Mouse (Mus musculus): Measurements from ENCODE around the gene Mnat1. TPM values are rescaled to one million over a fixed set of nuclear protein-coding genes. Genes with fewer than 3 reads are reported as not detected.

Gene Mnat1
- polyA plus RNA-seq, 1 experiment from 2014 or later = 51.6 TPM

DNA sequence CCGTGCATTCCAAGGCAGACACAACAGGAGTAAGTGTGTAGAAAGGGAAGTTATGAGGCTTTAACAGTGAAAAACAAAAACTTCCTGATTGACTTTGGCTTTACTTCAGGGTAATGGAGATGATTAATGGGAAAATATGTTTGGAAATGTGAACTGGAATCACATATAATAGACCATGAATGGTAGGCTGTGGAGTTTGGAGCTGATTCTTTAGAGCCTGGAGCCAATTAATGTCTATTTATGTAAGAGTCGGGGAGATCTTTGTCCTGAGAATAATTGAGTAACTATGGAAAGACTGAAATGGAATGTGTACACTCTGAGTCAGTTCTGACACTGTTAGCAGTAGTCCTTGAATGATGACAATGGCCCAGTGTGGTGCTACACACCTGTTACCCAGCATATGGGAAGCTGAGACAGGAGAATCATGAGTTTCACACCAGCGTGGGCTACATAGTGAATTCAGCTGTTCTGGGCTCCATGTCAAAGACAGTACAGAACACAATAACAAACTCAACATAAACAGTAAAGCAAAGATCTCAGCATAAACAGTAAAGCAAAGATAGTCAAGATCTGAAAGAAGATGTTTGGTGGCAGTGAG lies 142.0 kb downstream of the Mnat1 start:
- Histone ChIP-seq H3K4me3 (ENCODE audit: low read depth, low read length) (no peak overlapping the region), H3K36me3 (ENCODE audit: control insufficient read depth, insufficient read depth, low read length) (no peaks in the 10 kb centered on the region), H3K4me2 (ENCODE audit: low read depth, severe bottlenecking) (no peak overlapping the region), H3K4me1 (ENCODE audit: control insufficient read depth, insufficient read depth, low read length) (peaks cover 12% of the 10 kb centered on the region), H3K27ac (replicated peaks; ENCODE audit: low read depth, low read length) (no peak overlapping the region), H3K9ac (ENCODE audit: low read length) (no peak overlapping the region), H3K27me3 (ENCODE audit: control insufficient read depth, insufficient read depth, low read length) (no peaks in the 10 kb centered on the region), H3K9me3 (ENCODE audit: control insufficient read depth, low read length) (no peaks in the 10 kb centered on the region)
- ATAC-seq (ENCODE audit: insufficient number of reproducible peaks, low FRiP score, low TSS enrichment, low read depth) = no peak
- DNase-seq (ENCODE audit: low spot score) = no peak
- WGBS = 87% methylated on average over 3 of the region's 3 CpGs

DNA sequence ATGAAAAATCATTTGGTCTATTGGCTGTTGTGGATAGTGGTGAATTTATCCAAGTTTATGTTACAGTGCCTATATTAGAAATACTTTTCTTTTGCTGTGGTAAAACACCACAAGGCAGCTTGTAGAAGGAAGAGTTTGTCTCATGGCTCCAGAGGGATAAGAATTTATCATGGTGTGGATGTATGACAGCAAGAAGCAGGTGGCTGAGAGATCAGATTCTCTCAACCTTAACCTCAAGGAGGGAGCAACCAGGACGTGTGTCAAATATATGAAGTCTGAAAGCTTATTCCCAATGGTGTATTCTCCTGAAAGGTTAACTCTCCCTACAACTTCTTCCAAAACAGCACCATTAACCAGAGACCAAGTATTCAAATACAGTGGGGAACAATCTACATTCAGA lies 143.1 kb downstream of the Mnat1 start:
- Histone ChIP-seq H3K9me3 (ENCODE audit: control insufficient read depth, low read length) (no peaks in the 10 kb centered on the region), H3K4me2 (ENCODE audit: low read depth, severe bottlenecking) (no peak overlapping the region), H3K27me3 (ENCODE audit: control insufficient read depth, insufficient read depth, low read length) (no peaks in the 10 kb centered on the region), H3K9ac (ENCODE audit: low read length) (no peak overlapping the region), H3K4me1 (ENCODE audit: control insufficient read depth, insufficient read depth, low read length) (peaks cover 12% of the 10 kb centered on the region), H3K4me3 (ENCODE audit: low read depth, low read length) (no peak overlapping the region), H3K27ac (replicated peaks; ENCODE audit: low read depth, low read length) (no peak overlapping the region), H3K36me3 (ENCODE audit: control insufficient read depth, insufficient read depth, low read length) (no peaks in the 10 kb centered on the region)
- 90% methylated on average over 1 of the region's 1 CpGs for WGBS
- no peak for ATAC-seq (ENCODE audit: insufficient number of reproducible peaks, low FRiP score, low TSS enrichment, low read depth)
- no peak for DNase-seq (ENCODE audit: low spot score)

DNA sequence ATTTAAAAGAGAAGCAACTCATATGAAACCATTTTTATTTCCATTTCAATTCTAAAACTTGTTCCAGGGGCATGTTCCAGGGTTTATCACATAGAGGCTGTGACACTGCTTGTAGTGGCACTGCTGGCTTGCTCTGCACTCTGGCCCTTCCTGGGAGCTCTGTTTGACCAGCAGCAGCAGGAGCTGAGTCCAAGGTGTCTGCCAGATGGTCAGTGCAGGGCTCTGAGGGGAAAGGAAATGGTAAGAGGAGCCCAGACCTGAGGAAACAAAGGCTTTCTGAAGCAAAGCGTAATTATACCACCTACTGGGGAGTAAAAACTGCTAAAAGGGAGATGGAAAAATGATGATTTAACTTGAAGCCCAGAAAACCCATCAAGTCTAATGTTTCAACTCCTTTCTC lies 145.0 kb downstream of the Mnat1 start:
- no peak for ATAC-seq (ENCODE audit: insufficient number of reproducible peaks, low FRiP score, low TSS enrichment, low read depth)
- 50% methylated on average over 1 of the region's 1 CpGs for WGBS
- Histone ChIP-seq H3K36me3 (ENCODE audit: control insufficient read depth, insufficient read depth, low read length) (no peaks in the 10 kb centered on the region), H3K27ac (replicated peaks; ENCODE audit: low read depth, low read length) (peak overlapping the region; percentile 54; the same call in 1 of the 2 replicates), H3K4me3 (ENCODE audit: low read depth, low read length) (no peak overlapping the region), H3K9me3 (ENCODE audit: control insufficient read depth, low read length) (no peaks in the 10 kb centered on the region), H3K9ac (ENCODE audit: low read length) (no peak overlapping the region), H3K4me1 (ENCODE audit: control insufficient read depth, insufficient read depth, low read length) (peaks cover 15% of the 10 kb centered on the region), H3K27me3 (ENCODE audit: control insufficient read depth, insufficient read depth, low read length) (no peaks in the 10 kb centered on the region), H3K4me2 (ENCODE audit: low read depth, severe bottlenecking) (no peak overlapping the region)
- DNase-seq (ENCODE audit: low spot score) = no peak

DNA sequence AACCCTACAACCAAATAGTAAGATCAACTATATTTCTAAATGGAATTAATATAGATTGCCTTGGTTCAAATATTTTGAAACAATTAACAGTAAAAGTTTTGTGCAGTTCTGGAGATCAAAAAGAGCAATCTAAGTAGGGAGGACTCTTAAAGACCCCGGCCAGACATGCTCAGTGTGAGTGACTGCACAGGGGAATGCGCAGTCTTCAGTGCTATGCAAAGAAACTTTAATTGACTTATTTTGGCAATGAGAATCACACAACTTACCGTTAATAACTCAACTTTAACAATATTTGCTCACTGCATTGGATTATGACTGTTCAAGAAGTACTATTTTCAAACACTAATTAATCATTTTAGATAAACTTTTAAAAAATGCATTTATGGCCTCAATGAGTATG lies 146.0 kb downstream of the Mnat1 start:
- no peak overlapping the region for H3K4me3 ChIP-seq (ENCODE audit: low read depth, low read length)
- peaks cover 15% of the 10 kb centered on the region for H3K4me1 ChIP-seq (ENCODE audit: control insufficient read depth, insufficient read depth, low read length)
- no peaks in the 10 kb centered on the region for H3K9me3 ChIP-seq (ENCODE audit: control insufficient read depth, low read length)
- no peak overlapping the region for H3K27ac ChIP-seq (replicated peaks; ENCODE audit: low read depth, low read length)
- H3K36me3 ChIP-seq (ENCODE audit: control insufficient read depth, insufficient read depth, low read length) = no peaks in the 10 kb centered on the region
- no peak overlapping the region for H3K4me2 ChIP-seq (ENCODE audit: low read depth, severe bottlenecking)
- ATAC-seq (ENCODE audit: insufficient number of reproducible peaks, low FRiP score, low TSS enrichment, low read depth) (no peak), DNase-seq (ENCODE audit: low spot score) (no peak)
- WGBS = 60% methylated on average over 3 of the region's 3 CpGs
- H3K9ac ChIP-seq (ENCODE audit: low read length) = no peak overlapping the region
- H3K27me3 ChIP-seq (ENCODE audit: control insufficient read depth, insufficient read depth, low read length) = no peaks in the 10 kb centered on the region

DNA sequence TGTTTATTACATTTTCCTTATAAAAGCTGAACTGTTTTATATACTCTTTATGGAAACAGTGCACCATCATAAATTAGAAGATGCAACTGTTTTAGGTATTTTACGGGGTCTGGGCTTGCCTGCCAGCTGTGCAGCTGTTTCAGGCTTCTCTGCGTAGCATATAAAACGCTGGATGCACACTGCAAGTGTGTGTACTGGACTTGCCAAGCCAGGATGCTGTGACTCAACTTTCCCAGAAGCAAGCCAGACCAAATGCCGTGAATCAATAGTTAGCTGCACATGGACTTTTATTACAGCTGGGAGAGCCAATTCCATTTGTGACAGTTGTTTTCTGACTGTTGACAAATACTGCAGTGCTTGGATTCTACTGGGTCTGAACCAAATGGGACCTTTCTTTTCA lies 146.4 kb downstream of the Mnat1 start:
- H3K9ac ChIP-seq (ENCODE audit: low read length) = no peak overlapping the region
- peaks cover 15% of the 10 kb centered on the region for H3K4me1 ChIP-seq (ENCODE audit: control insufficient read depth, insufficient read depth, low read length)
- 0 out of 2 replicates have a peak overlapping the region, but pooled peaks have one; percentile 14 for H3K27ac ChIP-seq (replicated peaks; ENCODE audit: low read depth, low read length)
- ATAC-seq (ENCODE audit: insufficient number of reproducible peaks, low FRiP score, low TSS enrichment, low read depth) = 0 out of 2 replicates have a peak, but pooled peaks have one; percentile 51
- no peaks in the 10 kb centered on the region for H3K9me3 ChIP-seq (ENCODE audit: control insufficient read depth, low read length)
- no peak overlapping the region for H3K4me2 ChIP-seq (ENCODE audit: low read depth, severe bottlenecking)
- DNase-seq (ENCODE audit: low spot score) = peak; percentile 43
- no peaks in the 10 kb centered on the region for H3K27me3 ChIP-seq (ENCODE audit: control insufficient read depth, insufficient read depth, low read length)
- WGBS = 35% methylated on average over 4 of the region's 4 CpGs
- H3K4me3 ChIP-seq (ENCODE audit: low read depth, low read length) = no peak overlapping the region
- H3K36me3 ChIP-seq (ENCODE audit: control insufficient read depth, insufficient read depth, low read length) = no peaks in the 10 kb centered on the region

DNA sequence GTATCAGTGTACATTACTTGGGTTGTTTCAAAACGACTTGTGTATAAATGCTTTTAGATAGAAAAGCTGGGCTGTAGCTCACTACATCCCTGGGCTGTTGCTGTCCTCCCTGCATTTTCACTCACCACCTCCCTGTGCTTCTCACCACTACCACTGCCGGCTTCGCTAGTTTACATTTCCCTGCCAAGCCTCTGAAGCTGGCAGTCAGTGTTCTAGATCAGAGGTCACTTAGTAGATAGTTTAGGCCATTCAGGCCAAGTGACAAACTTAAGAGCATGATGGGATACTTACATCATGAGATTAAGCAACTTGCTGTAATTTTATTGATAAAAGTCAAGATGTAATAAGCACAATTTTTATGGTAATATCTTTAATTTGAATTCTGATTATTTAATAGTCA lies 151.4 kb downstream of the Mnat1 start:
- DNase-seq (ENCODE audit: low spot score) = no peak
- Histone ChIP-seq H3K36me3 (ENCODE audit: control insufficient read depth, insufficient read depth, low read length) (peaks cover 6% of the 10 kb centered on the region), H3K9ac (ENCODE audit: low read length) (no peak overlapping the region), H3K4me1 (ENCODE audit: control insufficient read depth, insufficient read depth, low read length) (peaks cover 6% of the 10 kb centered on the region), H3K27me3 (ENCODE audit: control insufficient read depth, insufficient read depth, low read length) (no peaks in the 10 kb centered on the region), H3K4me2 (ENCODE audit: low read depth, severe bottlenecking) (no peak overlapping the region), H3K27ac (replicated peaks; ENCODE audit: low read depth, low read length) (no peak overlapping the region), H3K4me3 (ENCODE audit: low read depth, low read length) (no peak overlapping the region), H3K9me3 (ENCODE audit: control insufficient read depth, low read length) (no peaks in the 10 kb centered on the region)
- WGBS = 92% methylated on average over 3 of the region's 3 CpGs
- ATAC-seq (ENCODE audit: insufficient number of reproducible peaks, low FRiP score, low TSS enrichment, low read depth) = no peak

DNA sequence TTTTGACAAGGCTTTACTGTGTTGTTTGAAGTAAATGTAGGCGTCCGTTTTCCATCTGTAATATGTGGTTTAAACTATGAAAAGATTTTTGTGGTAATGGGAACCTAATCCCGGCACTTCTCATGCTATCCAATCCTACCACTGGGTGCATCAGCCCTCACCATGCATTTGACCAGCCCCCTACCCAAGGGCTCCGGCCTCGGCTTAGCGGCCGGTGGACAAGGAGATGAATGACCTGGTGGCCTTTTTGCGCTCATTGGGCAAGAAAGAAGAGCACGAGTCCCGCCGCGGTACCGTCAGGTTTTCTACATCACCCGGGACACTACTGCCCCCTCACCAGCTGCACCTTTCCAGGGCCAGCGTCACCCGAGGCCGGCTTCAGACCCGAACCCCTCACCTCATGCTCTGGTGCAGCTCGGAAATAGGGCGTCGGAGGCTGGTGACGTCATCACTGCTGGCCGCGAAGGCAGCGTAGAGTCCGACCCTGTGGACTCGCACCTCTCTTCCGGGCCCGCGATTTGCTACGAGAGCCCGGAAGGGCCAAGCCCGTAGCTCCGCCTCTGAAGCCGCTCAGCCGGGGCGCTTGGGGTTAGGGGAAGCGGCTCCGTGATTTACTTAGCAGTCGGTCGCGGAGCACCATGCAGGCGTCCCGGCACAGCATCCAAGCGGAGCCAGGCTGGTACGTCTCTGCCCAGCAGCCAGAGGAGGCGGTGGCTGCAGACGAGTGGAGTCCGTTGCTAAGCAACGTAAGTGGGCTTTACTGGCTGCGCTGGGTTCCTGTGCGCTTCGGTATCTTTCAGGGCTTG lies 163.0 kb downstream of the Mnat1 start, which contains the start of the genes Trmt5 and Slc38a6:
TSS of gene Trmt5 (minus strand) at position 424 of the 806 bp plus-strand sequence.
TSS of gene Slc38a6 (plus strand) at position 493 of the 806 bp plus-strand sequence.
- Histone ChIP-seq H3K9ac (ENCODE audit: low read length) (peak within 1 kb of the TSS; percentile 81), H3K27ac (replicated peaks; ENCODE audit: low read depth, low read length) (peak within 1 kb of the TSS; percentile 77; the same call in 1 of the 2 replicates), H3K36me3 (ENCODE audit: control insufficient read depth, insufficient read depth, low read length) (peaks cover 6% of the 10 kb centered on the region; the same call in 1 of the 2 replicates), H3K27me3 (ENCODE audit: control insufficient read depth, insufficient read depth, low read length) (no peaks in the 10 kb centered on the region), H3K4me3 (ENCODE audit: low read depth, low read length) (peak within 1 kb of the TSS; percentile 72), H3K4me2 (ENCODE audit: low read depth, severe bottlenecking) (peak within 1 kb of the TSS; percentile 78), H3K4me1 (ENCODE audit: control insufficient read depth, insufficient read depth, low read length) (peaks cover 6% of the 10 kb centered on the region; the same call in 1 of the 2 replicates), H3K9me3 (ENCODE audit: control insufficient read depth, low read length) (no peaks in the 10 kb centered on the region)
- DNase-seq (ENCODE audit: low spot score) (peak; percentile 96), ATAC-seq (ENCODE audit: insufficient number of reproducible peaks, low FRiP score, low TSS enrichment, low read depth) (peak; percentile 95)
- under 1% methylated on average over 53 of the region's 53 CpGs for WGBS

DNA sequence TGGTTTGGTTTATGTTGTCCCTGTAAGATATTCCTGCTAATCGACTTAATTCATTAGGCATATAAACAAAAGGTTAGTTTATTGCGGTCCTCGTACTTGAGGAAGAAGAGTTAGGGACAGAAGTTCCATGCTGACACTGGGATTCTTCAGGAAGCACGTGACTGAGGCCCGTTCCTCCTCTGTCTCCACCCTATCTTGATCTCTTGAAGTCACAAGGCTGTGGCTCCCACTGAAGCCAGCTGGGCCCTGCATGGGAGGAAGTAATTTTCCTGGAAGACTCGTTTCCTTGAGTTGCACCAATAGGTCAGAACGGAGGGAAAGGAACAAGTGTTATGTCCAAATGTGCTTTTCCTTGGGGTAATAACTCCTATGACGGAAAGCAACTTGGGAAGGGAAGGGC lies 164.1 kb downstream of the Mnat1 start:
- peak overlapping the region; percentile 72 for H3K4me3 ChIP-seq (ENCODE audit: low read depth, low read length)
- peaks cover 6% of the 10 kb centered on the region; the same call in 1 of the 2 replicates for H3K4me1 ChIP-seq (ENCODE audit: control insufficient read depth, insufficient read depth, low read length)
- H3K27me3 ChIP-seq (ENCODE audit: control insufficient read depth, insufficient read depth, low read length) = no peaks in the 10 kb centered on the region
- H3K27ac ChIP-seq (replicated peaks; ENCODE audit: low read depth, low read length) = no peak overlapping the region
- DNase-seq (ENCODE audit: low spot score) (no peak), ATAC-seq (ENCODE audit: insufficient number of reproducible peaks, low FRiP score, low TSS enrichment, low read depth) (no peak)
- no peak overlapping the region for H3K9ac ChIP-seq (ENCODE audit: low read length)
- no peaks in the 10 kb centered on the region for H3K9me3 ChIP-seq (ENCODE audit: control insufficient read depth, low read length)
- whole genome bisulfite sequencing = 70% methylated on average over 8 of the region's 8 CpGs
- H3K4me2 ChIP-seq (ENCODE audit: low read depth, severe bottlenecking) = peak overlapping the region; percentile 78
- no peaks in the 10 kb centered on the region for H3K36me3 ChIP-seq (ENCODE audit: control insufficient read depth, insufficient read depth, low read length)
